Mouse (Mus musculus): ENCODE data around the gene Pgm1. TPM values are rescaled to one million over a fixed set of nuclear protein-coding genes. Genes with fewer than 3 reads are reported as not detected.
A peak's percentile ranks its signal among the peaks of the same experiment; 100 is the strongest.

Gene Pgm1
- polyA plus RNA-seq, 1 experiment from 2014 or later = 53.9 TPM

DNA sequence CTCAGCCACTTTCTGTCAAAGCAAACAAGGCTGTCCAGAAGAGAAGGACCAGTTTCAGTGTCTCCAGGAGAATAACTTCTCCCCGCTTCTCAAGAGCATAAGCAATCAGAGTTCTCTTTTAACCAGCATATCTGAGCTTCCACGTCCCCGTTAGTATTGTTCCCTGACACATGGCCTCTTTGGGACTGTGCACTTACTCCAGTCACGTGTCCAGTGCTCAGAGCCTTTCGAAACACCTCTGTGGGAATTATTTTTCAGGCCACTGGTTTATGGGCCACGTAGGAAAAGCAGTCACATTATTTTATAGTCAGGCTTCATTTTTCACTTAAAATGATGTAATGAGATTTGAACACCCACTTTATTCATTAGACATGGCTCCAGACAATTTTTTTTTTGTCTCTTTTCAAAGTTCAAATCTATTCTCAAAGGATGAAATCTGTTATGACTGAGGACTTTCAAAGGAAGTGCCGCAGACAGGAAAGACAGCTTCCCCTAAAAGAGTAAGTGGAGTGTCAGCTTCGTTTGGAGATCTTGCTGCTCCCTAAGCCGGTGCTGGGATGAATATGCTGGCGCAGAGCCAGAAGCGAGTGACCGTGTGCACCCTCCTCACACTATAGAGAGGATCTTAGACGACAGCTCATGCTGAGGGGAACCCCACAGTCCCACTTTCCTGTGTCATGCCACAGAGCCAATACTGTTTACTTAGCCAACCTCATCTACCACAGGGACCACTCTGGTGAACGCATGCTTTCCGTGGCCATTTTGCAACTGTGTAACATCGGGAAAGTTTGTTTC is 10.7 kb downstream of the Pgm1 start:
- ATAC-seq (ENCODE audit: low FRiP score) = no peak
- H3K4me2 ChIP-seq = no peak overlapping the region
- 61% methylated on average over 16 of the region's 16 CpGs for WGBS
- no peak overlapping the region for H3K27ac ChIP-seq
- no peak overlapping the region for H3K9ac ChIP-seq
- no peak overlapping the region for H3K4me3 ChIP-seq
- H3K27me3 ChIP-seq = no peaks in the 10 kb centered on the region
- H3K9me3 ChIP-seq = no peaks in the 10 kb centered on the region
- H3K4me1 ChIP-seq (replicated peaks) = peaks cover 6% of the 10 kb centered on the region
- no peaks in the 10 kb centered on the region for H3K36me3 ChIP-seq

DNA sequence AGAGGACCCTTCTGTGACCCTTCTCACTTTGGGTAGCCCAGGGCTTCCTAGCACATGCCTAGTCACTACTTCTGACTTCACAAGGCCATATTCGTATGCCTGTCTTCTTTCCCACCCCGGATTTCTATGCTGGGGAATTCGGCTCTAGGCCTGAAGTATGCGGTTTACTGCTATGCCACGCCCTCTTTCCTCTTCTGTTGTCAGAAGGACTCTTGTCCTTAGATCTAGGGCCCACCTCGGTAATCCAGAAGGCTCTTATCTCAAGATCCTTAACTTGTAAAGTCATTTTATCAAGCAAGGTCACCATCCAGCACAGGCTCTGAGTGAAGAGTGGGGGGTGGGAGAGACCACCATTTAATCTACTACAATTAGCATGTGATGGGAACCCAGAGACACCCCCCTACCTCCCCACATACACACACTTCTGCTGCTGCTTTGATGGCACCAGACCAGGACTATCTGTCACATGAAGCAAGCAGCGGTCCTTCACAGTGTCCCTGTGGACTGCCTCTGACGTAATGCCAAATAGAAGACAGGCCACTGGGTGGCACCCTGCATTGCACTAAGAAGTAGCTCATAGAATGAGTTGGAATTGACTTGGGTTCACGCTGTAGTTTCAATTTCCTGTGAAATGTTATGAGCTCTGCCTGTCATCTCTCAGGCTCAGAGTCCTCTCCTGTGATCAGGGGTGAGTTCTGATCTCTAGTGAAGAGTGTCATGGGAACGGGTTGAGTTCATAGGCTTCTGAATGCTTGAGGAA is 12.6 kb downstream of the Pgm1 start:
- H3K36me3 ChIP-seq = no peaks in the 10 kb centered on the region
- 82% methylated on average over 10 of the region's 10 CpGs for WGBS
- no peak for ATAC-seq (ENCODE audit: low FRiP score)
- H3K9me3 ChIP-seq = no peaks in the 10 kb centered on the region
- H3K9ac ChIP-seq = no peak overlapping the region
- no peak overlapping the region for H3K4me3 ChIP-seq
- no peaks in the 10 kb centered on the region for H3K27me3 ChIP-seq
- no peak overlapping the region for H3K4me2 ChIP-seq
- peaks cover 6% of the 10 kb centered on the region for H3K4me1 ChIP-seq (replicated peaks)
- no peak overlapping the region for H3K27ac ChIP-seq

DNA sequence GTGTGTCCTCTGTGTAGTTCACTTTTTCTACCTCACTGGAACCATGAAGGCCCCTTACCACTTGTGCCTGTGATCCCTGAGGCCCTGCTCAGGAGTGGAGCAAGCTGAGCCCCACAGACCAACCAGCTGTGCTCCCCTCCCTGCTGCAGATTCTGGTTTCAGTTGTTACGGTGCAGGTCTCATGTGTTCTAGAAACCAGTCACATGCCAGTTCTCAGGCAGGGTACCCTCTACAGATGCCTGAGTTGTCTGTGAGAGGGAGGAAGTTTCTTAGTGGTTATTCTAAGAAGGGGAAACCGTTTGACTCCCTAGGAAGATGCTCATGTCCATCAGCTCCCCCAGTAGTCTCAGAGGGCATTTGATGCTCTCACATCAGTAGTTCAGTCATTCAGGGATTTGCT is 15.4 kb downstream of the Pgm1 start:
- Histone ChIP-seq H3K36me3 (no peaks in the 10 kb centered on the region), H3K4me3 (no peak overlapping the region), H3K9me3 (no peaks in the 10 kb centered on the region), H3K27ac (no peak overlapping the region), H3K4me2 (no peak overlapping the region), H3K4me1 (replicated peaks) (peaks cover 3% of the 10 kb centered on the region), H3K9ac (no peak overlapping the region), H3K27me3 (no peaks in the 10 kb centered on the region)
- WGBS = 83% methylated on average over 2 of the region's 2 CpGs
- no peak for ATAC-seq (ENCODE audit: low FRiP score)

DNA sequence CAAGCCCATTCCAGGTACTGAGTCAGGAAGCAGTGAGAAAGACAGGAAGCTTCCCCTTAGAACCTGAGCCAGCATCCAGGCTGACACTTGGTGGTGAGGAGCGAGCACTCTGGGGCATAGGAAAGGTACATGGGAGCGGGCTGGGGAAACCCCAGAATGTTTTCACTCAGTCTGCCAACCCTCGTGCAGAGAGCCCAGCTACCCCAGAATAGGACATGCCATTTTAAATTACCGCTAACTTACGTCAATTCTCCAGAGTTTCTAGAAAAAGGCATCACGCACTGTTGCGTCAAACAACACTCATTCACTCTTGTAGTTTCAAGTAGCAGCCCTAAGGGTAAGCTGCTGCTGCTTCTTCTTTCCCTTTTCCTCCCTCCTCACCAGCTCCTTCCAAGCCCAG is 15.8 kb downstream of the Pgm1 start:
- no peak for ATAC-seq (ENCODE audit: low FRiP score)
- H3K9ac ChIP-seq = no peak overlapping the region
- no peaks in the 10 kb centered on the region for H3K9me3 ChIP-seq
- H3K4me1 ChIP-seq (replicated peaks) = no peaks in the 10 kb centered on the region
- H3K27me3 ChIP-seq = no peaks in the 10 kb centered on the region
- H3K27ac ChIP-seq = no peak overlapping the region
- no peak overlapping the region for H3K4me3 ChIP-seq
- WGBS = 87% methylated on average over 7 of the region's 7 CpGs
- no peak overlapping the region for H3K4me2 ChIP-seq
- no peaks in the 10 kb centered on the region for H3K36me3 ChIP-seq

DNA sequence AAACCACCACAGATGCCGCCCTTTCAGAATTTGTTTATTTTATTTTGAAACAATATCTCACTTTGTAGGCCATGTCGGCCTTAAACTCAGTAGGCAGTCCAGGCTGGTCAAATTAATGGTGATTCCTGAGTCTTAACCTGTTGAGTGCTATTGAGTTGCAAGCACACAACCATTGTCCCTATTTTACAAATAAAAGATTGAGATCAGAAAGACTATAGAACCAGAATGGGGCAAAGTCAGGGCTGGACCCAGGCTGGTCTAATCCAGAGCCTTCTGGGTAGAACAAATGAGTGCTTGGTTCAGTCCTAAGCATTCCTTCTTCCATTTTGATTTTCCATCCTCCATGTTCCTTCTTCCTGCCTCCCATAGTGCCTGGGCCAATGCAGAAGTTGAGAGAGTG is 17.3 kb downstream of the Pgm1 start:
- 86% methylated on average over 2 of the region's 2 CpGs for WGBS
- ATAC-seq (ENCODE audit: low FRiP score) = no peak

DNA sequence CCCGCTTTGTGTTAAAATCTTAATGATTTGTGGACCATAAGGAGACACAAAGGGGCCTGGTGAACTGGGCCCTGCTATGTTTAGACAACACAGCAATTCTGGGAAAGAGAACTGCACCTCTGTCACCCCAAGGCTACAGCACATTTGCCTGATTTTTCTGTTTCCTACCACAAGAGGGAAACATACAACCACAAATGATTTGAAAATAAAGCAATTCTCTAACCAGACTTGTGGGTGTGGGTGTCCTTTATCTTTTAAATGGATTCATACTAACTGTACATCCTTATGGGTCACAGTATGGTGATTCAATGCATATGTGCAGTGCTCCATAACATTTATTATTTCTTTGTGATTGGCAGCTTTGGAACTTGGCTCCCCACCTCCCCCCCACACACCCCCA is 18.0 kb downstream of the Pgm1 start:
- ATAC-seq (ENCODE audit: low FRiP score) = 0 out of 2 replicates have a peak, but pooled peaks have one; percentile 59
- no peak overlapping the region for H3K27ac ChIP-seq

More for the DNA sequence above, 17.3 kb downstream of the Pgm1 start:
- H3K9me3 ChIP-seq = no peaks in the 10 kb centered on the region
- H3K4me1 ChIP-seq (replicated peaks) = no peaks in the 10 kb centered on the region
- H3K27me3 ChIP-seq = no peaks in the 10 kb centered on the region
- H3K4me3 ChIP-seq = no peak overlapping the region
- no peak overlapping the region for H3K9ac ChIP-seq
- H3K4me2 ChIP-seq = no peak overlapping the region
- H3K27ac ChIP-seq = no peak overlapping the region
- H3K36me3 ChIP-seq = no peaks in the 10 kb centered on the region

DNA sequence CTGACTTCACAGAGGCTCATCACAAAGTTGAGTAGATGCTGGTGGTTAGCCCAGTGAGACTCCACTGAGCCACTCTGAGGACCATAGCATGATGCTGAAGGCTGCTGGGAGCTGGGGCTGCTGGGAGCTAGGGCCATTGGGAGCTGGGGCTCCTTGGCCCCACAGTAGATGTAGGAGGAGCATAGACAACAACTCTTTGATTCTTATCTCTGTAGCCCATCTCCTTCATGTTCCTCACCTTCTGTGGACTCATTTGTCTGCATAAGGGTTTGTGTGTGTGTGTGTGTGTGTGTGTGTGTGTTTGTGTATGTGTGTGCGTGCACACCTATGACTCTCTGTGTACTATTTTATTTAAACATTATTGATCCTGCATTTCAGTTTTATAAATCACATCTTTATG is 18.7 kb downstream of the Pgm1 start:
- Histone ChIP-seq H3K4me1 (replicated peaks) (no peaks in the 10 kb centered on the region), H3K27me3 (no peaks in the 10 kb centered on the region), H3K9me3 (no peaks in the 10 kb centered on the region), H3K4me2 (no peak overlapping the region), H3K9ac (no peak overlapping the region), H3K27ac (no peak overlapping the region), H3K36me3 (no peaks in the 10 kb centered on the region), H3K4me3 (no peak overlapping the region)
- 100% methylated on average over 1 of the region's 1 CpGs for WGBS
- no peak for ATAC-seq (ENCODE audit: low FRiP score)

More for the DNA sequence above, 18.0 kb downstream of the Pgm1 start:
- Histone ChIP-seq H3K27me3 (no peaks in the 10 kb centered on the region), H3K4me3 (no peak overlapping the region), H3K9ac (no peak overlapping the region), H3K4me2 (no peak overlapping the region), H3K36me3 (no peaks in the 10 kb centered on the region), H3K9me3 (no peaks in the 10 kb centered on the region), H3K4me1 (replicated peaks) (no peaks in the 10 kb centered on the region)
- 91% methylated on average over 1 of the region's 1 CpGs for WGBS

DNA sequence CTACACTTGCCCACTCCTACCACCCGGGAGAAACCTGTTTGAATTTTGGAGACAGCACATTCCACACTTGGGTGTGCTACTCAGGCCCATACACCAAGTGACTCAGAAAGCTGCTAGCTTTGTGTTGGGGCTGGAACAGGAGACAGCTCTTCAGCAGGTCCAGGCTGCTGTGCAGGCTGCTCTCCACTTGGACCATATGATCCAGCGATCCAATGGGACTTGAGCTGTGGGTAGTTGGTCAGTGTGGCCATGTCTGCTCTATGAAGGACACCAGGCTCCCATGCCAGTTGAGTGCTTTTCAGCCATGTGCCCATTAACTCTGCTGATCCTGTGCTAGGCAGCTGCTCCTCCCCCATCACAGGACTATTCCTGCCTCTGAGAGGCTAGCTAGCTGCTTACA is 24.7 kb downstream of the Pgm1 start:
- no peaks in the 10 kb centered on the region for H3K4me1 ChIP-seq (replicated peaks)
- H3K4me3 ChIP-seq = no peak overlapping the region
- no peaks in the 10 kb centered on the region for H3K9me3 ChIP-seq
- WGBS = 90% methylated on average over 2 of the region's 2 CpGs
- no peak for ATAC-seq (ENCODE audit: low FRiP score)
- no peak overlapping the region for H3K4me2 ChIP-seq
- no peaks in the 10 kb centered on the region for H3K27me3 ChIP-seq
- no peak overlapping the region for H3K27ac ChIP-seq
- no peaks in the 10 kb centered on the region for H3K36me3 ChIP-seq
- H3K9ac ChIP-seq = no peak overlapping the region

DNA sequence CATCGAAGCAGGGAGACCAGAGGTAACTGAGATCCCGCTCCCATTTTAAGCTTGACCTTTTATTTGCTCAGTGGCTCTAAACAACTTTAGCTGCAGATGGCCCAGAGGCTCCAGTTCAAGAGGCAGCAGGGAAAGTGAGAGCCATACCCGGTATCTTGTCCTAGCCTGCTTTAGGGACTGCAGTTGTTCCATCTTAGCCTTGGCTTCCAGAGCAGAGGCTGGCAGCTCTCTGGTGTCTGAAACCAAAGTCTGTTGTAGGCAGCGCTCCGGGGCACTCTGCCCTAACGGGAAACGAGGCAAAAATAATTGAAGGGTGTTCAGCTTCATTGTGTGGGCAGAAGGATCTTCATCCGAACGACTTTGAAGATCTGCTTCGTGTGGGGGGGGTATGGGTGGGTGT is 26.2 kb downstream of the Pgm1 start:
- Histone ChIP-seq H3K4me3 (no peak overlapping the region), H3K27ac (no peak overlapping the region), H3K27me3 (no peaks in the 10 kb centered on the region), H3K9ac (no peak overlapping the region), H3K36me3 (no peaks in the 10 kb centered on the region), H3K4me1 (replicated peaks) (no peaks in the 10 kb centered on the region), H3K4me2 (no peak overlapping the region), H3K9me3 (no peaks in the 10 kb centered on the region)
- no peak for ATAC-seq (ENCODE audit: low FRiP score)
- 82% methylated on average over 10 of the region's 10 CpGs for WGBS

DNA sequence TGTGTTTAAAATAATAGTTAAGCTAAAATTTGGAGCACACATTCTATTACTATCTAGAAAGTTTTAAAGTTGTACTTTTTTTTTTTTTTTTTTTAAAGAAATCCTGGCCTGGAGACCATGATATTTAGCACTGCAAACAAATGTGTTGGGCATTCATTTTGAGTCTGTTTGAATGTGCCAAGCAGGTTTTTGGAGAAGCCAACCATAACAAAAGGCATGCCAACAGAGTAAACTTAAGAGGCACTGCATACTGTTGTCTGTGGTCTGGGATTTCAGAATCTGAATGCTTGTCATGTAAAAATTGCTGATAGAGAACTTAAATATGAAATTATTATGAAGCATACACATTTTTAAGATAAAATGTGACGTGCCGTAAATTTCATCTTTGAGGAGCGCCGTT is 28.0 kb downstream of the Pgm1 start:
- H3K9me3 ChIP-seq = no peaks in the 10 kb centered on the region
- H3K4me3 ChIP-seq = no peak overlapping the region
- no peaks in the 10 kb centered on the region for H3K36me3 ChIP-seq
- no peak overlapping the region for H3K27ac ChIP-seq
- no peak overlapping the region for H3K4me2 ChIP-seq
- 96% methylated on average over 4 of the region's 4 CpGs for WGBS
- ATAC-seq (ENCODE audit: low FRiP score) = no peak
- no peak overlapping the region for H3K9ac ChIP-seq
- no peaks in the 10 kb centered on the region for H3K4me1 ChIP-seq (replicated peaks)
- H3K27me3 ChIP-seq = no peaks in the 10 kb centered on the region

DNA sequence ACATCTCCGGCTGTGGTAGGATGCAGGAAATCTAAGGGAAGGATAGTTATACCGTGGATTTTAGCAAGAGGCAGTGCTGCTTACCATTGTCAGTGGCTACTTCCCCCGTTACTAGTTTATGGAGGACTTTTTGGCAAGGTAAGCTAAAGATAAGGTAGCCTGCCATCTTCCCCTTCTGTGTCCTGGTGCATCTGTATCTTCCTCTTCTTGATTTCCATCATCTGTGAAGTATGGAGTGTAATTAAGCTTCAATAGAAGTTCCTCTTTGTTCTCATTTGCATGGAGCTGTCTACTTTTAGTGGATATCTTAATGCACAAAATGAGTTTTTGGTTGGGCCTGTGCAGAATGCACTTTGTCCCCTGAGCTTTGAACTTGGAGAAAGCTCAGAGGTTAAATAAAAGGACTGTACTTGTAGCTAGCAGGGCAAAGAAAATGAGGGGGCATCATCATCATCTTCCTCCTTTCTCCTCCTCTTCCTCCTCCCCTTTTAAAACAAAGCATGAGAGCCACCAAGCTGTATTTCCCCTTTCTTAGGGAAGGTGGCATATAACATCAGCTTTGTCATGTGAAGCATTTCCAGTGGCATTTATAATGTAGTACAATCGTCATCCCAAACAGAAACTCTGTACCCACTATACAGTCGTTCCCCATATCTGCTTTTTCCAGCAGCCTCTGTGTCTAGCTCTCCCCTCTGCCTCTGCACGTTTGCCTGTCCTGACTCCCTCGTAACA is 29.0 kb downstream of the Pgm1 start:
- Histone ChIP-seq H3K9me3 (no peaks in the 10 kb centered on the region), H3K4me1 (replicated peaks) (no peaks in the 10 kb centered on the region), H3K27me3 (no peaks in the 10 kb centered on the region), H3K9ac (no peak overlapping the region), H3K27ac (no peak overlapping the region), H3K4me2 (no peak overlapping the region), H3K36me3 (no peaks in the 10 kb centered on the region), H3K4me3 (no peak overlapping the region)
- ATAC-seq (ENCODE audit: low FRiP score) = no peak
- WGBS = 86% methylated on average over 7 of the region's 7 CpGs

DNA sequence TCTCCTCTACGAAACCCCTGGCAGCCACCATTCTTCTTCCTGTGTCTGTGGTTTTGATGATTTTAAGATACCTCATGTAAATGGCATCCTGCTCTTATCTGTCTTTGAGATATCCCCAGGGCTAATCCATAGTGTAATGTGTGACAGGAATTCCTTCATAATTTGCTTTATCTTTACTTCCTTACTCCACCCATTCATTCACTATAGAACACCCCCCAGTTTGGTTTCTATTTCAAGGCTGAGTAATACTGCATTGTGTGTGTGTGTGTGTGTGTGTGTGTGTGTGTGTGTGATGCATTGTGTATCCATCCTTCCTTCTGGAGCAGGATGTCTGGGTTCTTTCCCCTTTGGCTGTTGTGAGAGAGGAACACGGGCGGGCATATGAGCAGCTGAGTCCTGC is 30.1 kb downstream of the Pgm1 start:
- peaks cover 9% of the 10 kb centered on the region for H3K36me3 ChIP-seq
- ATAC-seq (ENCODE audit: low FRiP score) = no peak
- H3K4me2 ChIP-seq = no peak overlapping the region
- H3K4me1 ChIP-seq (replicated peaks) = no peaks in the 10 kb centered on the region
- no peak overlapping the region for H3K9ac ChIP-seq
- H3K27ac ChIP-seq = no peak overlapping the region
- WGBS = 72% methylated on average over 1 of the region's 3 CpGs
- H3K4me3 ChIP-seq = no peak overlapping the region
- no peaks in the 10 kb centered on the region for H3K27me3 ChIP-seq
- no peaks in the 10 kb centered on the region for H3K9me3 ChIP-seq
